Mouse (Mus musculus) adipose tissue, adult 10 weeks (tissue): ENCODE measurements around the gene Cdh7. TPM values are rescaled to one million over a fixed set of nuclear protein-coding genes. Genes with fewer than 3 reads are reported as not detected.

Experiments
- polyA plus RNA-seq: library from polyadenylated mRNA; stranded (reverse); fragments of 350-450 nt; fragmentation: Illumina TruSeq; extraction: RNeasy Lipid Tissue Mini Kit (QIAGEN cat#74804); gene quantifications from one replicate; pipeline ENCODE4 v1.2.3, GENCODE M21; 2014; ENCODE audit warnings: low read depth, low replicate concordance

The Cdh7 gene
- polyA plus RNA-seq, result not detected

GRCm38 (mm10) chr1:109982064-109982808 lies at the start of gene Cdh7:
Cdh7 (plus strand) TSS chr1:109982431.

